Mouse (Mus musculus) embryonic facial prominence, embryonic 11.5 days (tissue): ENCODE data around the gene 2610008E11Rik. TPM values are rescaled to one million over a fixed set of nuclear protein-coding genes. Genes with fewer than 3 reads are reported as not detected.

Experiments used
- polyA plus RNA-seq: library from polyadenylated mRNA; unstranded; fragments of >200 nt; fragmentation: Nextera tagmentation; extraction: Ambion mirVana; gene quantifications from 2 replicates; pipeline ENCODE4 v1.2.1, GENCODE M21; 2014

2610008E11Rik gene
- polyA plus RNA-seq, 1 experiment from 2014 or later = 49.2 TPM

Other genes with a start within 250 kb of the 2610008E11Rik start
- not detected in 2 replicates for gene Olfr1356, start 245.4 kb downstream of the 2610008E11Rik start, polyA plus RNA-seq
- gene Olfr1355, start 222.1 kb downstream of the 2610008E11Rik start, polyA plus RNA-seq = not detected in 2 replicates
- gene Olfr1354, start 184.4 kb downstream of the 2610008E11Rik start, polyA plus RNA-seq = not detected in 2 replicates
- gene Olfr8, start 147.0 kb downstream of the 2610008E11Rik start, polyA plus RNA-seq = not detected in 2 replicates
- not detected in 2 replicates for gene Olfr1353, start 134.3 kb downstream of the 2610008E11Rik start, polyA plus RNA-seq
- not detected in 2 replicates for gene Olfr1352, start 116.5 kb downstream of the 2610008E11Rik start, polyA plus RNA-seq
- gene Olfr1351, start 85.1 kb downstream of the 2610008E11Rik start, polyA plus RNA-seq = not detected in 2 replicates
- gene Olfr57, start 68.9 kb downstream of the 2610008E11Rik start, polyA plus RNA-seq = not detected in 2 replicates
- not detected in 2 replicates for gene Vmn2r80, start 51.2 kb upstream of the 2610008E11Rik start, polyA plus RNA-seq
- not detected in 2 replicates for gene Vmn2r81, start 150.1 kb upstream of the 2610008E11Rik start, polyA plus RNA-seq